Mouse (Mus musculus) hindbrain, embryonic 13.5 days (tissue): Measurements from ENCODE around the gene Acat1. TPM values are rescaled to one million over a fixed set of nuclear protein-coding genes. Genes with fewer than 3 reads are reported as not detected.

Experiments
- polyA plus RNA-seq: library from polyadenylated mRNA; unstranded; fragments of >200 nt; fragmentation: Nextera tagmentation; extraction: Ambion mirVana; gene quantifications from 2 replicates; pipeline ENCODE4 v1.2.1, GENCODE M21; 2015

Acat1 gene
- polyA plus RNA-seq, 1 experiment from 2014 or later: 132 TPM

Other genes starting within 250 kb of the Acat1 start
- gene Kdelc2, start 226.4 kb downstream of the Acat1 start, polyA plus RNA-seq: 6.6 and 7.8 TPM in 2 replicates
- gene 4930550C14Rik, start 208.1 kb downstream of the Acat1 start, polyA plus RNA-seq: 0.43 and 0.45 TPM in 2 replicates
- 11.3 and 14.2 TPM in 2 replicates for gene Atm, start 73.6 kb downstream of the Acat1 start, polyA plus RNA-seq
- gene Npat, start 73.3 kb downstream of the Acat1 start, polyA plus RNA-seq: 11.7 and 13.0 TPM in 2 replicates
- 41.5 and 46.2 TPM in 2 replicates for gene Cul5, start 59.6 kb upstream of the Acat1 start, polyA plus RNA-seq
- 3.6 and 3.7 TPM in 2 replicates for gene Rab39, start 95.8 kb upstream of the Acat1 start, polyA plus RNA-seq
- gene Slc35f2, start 161.2 kb upstream of the Acat1 start, polyA plus RNA-seq: 9.3 and 9.6 TPM in 2 replicates
- gene Sln, start 239.8 kb upstream of the Acat1 start, polyA plus RNA-seq: 0.63 and 1.2 TPM in 2 replicates